Mouse (Mus musculus) small intestine, adult 2 months (tissue): ENCODE data around the gene Pcgf5. TPM values are rescaled to one million over a fixed set of nuclear protein-coding genes. Genes with fewer than 3 reads are reported as not detected.
"Not testable (repeated sequence)": the region's sequence is repeated elsewhere in the genome, so short reads cannot be mapped to it uniquely, and the experiment has no call there.

ENCODE experiments used
- H3K27ac ChIP-seq: fragments of 200-500 bp; 2 replicates; pipeline ENCODE4 v1.5.1; 2012; ENCODE audit warnings: low read depth, low read length, control low read depth, inconsistent platforms; ENCODE audit not compliant: insufficient read depth
- H3K27me3 ChIP-seq: fragments of 200-500 bp; 2 replicates; pipeline ENCODE4 v1.6.1; 2012; ENCODE audit warnings: mild to moderate bottlenecking, moderate library complexity, low read length, inconsistent platforms; ENCODE audit not compliant: control insufficient read depth, insufficient read depth
- H3K36me3 ChIP-seq: fragments of 200-500 bp; 2 replicates; pipeline ENCODE4 v1.6.1; 2012; ENCODE audit warnings: mild to moderate bottlenecking, low read length, control low read depth, inconsistent platforms; ENCODE audit not compliant: control insufficient read depth, insufficient read depth
- H3K4me1 ChIP-seq: fragments of 200-500 bp; 2 replicates; pipeline ENCODE4 v1.6.1; 2012; ENCODE audit warnings: low read length, inconsistent platforms, mixed read lengths; ENCODE audit not compliant: control insufficient read depth, insufficient read depth, insufficient read length
- H3K4me3 ChIP-seq: fragments of 200-500 bp; 2 replicates; pipeline ENCODE4 v1.5.1; 2012; ENCODE audit warnings: low read depth, mild to moderate bottlenecking, control low read depth, inconsistent platforms, low read length, moderate library complexity
- CTCF ChIP-seq: fragments of 200-500 bp; IDR thresholded peaks from 2 replicates; pipeline ENCODE4 v1.5.1; 2012; ENCODE audit warnings: low read depth, mild to moderate bottlenecking, control low read depth, inconsistent platforms, low read length, moderate library complexity, mixed read lengths; ENCODE audit not compliant: insufficient replicate concordance, insufficient read length; ENCODE audit errors: extremely low read depth
- POLR2A ChIP-seq: fragments of 200-500 bp; IDR thresholded peaks from 2 replicates; pipeline ENCODE4 v1.6.1; 2012; ENCODE audit warnings: low read depth, mild to moderate bottlenecking, control low read depth, inconsistent platforms, low read length, moderate library complexity
- WGBS: fragments of 180-500 bp; shearing (Covaris S2); methylation state at CpG from one replicate; pipeline ENCODE4 v1.1.7; 2018; 5-methylcytosine and 5-hydroxymethylcytosine counted together
- polyA plus RNA-seq: library from polyadenylated mRNA; depleted of rRNA; stranded (reverse); fragments of >200 nt; gene quantifications from 2 replicates; pipeline ENCODE4 v1.2.3, GENCODE M21; 2012

Pcgf5 gene
- polyA plus RNA-seq, 1 experiment: 6.4 TPM

GRCm38 (mm10) chr19:36451731-36452130 is 103.6 kb downstream of the Pcgf5 start:
- WGBS: 54% methylated on average over 5 of the region's 5 CpGs

GRCm38 (mm10) chr19:36452210-36452609 is 104.1 kb downstream of the Pcgf5 start:
- H3K36me3 ChIP-seq: peaks cover 22% of the 10 kb centered on the region
- H3K27ac ChIP-seq, H3K4me1 ChIP-seq, H3K4me3 ChIP-seq, H3K27me3 ChIP-seq: not testable (repeated sequence)
- WGBS: 79% methylated on average over 3 of the region's 3 CpGs

More at GRCm38 (mm10) chr19:36451731-36452130, 103.6 kb downstream of the Pcgf5 start:
- no peaks in the 10 kb centered on the region for H3K4me1 ChIP-seq
- no peaks in the 10 kb centered on the region for H3K27me3 ChIP-seq
- H3K36me3 ChIP-seq: peaks cover 21% of the 10 kb centered on the region
- H3K27ac ChIP-seq: no peak overlapping the region
- no peak overlapping the region for H3K4me3 ChIP-seq
- TF ChIP-seq CTCF (no peak), POLR2A (no peak)

DNA sequence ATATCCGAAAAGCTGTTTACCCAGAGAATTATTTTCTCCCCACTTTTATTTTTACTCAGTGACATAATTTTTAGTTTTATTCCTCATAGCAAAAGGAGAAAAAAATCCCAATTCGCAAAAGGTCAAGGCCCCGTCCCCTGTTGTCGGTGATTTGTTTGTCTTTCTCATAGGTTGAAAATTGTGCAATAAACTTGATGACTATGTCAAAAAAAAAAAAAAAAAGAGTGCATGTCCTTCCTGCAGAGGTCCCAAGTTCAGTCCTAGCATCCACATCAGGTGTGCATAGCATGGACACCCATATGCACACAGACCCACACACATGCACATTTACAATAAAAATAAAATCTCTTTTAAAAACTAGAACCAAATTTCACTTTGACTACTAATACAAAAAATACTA is 105.3 kb downstream of the Pcgf5 start:
- Histone ChIP-seq H3K4me1 (no peaks in the 10 kb centered on the region), H3K27me3 (no peaks in the 10 kb centered on the region), H3K36me3 (peaks cover 19% of the 10 kb centered on the region), H3K4me3 (no peak overlapping the region), H3K27ac (no peak overlapping the region)
- WGBS: 74% methylated on average over 4 of the region's 4 CpGs
- TF ChIP-seq CTCF: no peak
- TF ChIP-seq POLR2A: no peak

GRCm38 (mm10) chr19:36470106-36470505 is 122.0 kb downstream of the Pcgf5 start:
- no peak overlapping the region for H3K4me3 ChIP-seq
- 16% methylated on average over 6 of the region's 6 CpGs for WGBS
- TF ChIP-seq CTCF (peak; percentile 65; the same call in 1 of the 2 replicates), POLR2A (no peak)
- H3K4me1 ChIP-seq: no peaks in the 10 kb centered on the region
- H3K36me3 ChIP-seq: no peaks in the 10 kb centered on the region
- no peaks in the 10 kb centered on the region for H3K27me3 ChIP-seq
- no peak overlapping the region for H3K27ac ChIP-seq

DNA sequence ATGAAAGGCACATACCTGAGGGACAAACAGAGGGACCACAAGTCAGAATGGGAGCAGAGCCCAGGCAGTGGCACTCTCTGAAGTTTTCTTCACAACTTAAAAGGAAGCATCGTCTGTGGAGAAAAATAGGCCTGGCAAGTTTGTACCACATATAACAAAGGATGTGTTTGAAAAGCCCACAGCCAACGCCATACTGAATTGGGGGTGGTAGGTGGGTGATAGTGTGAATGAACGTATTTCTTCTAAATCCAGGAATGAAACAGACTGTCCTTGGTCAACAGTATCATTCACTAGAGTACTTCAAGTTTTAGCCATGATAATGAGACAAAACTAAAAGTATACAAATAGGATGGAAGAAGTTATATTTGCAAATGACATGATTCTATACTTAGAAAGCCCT is 123.2 kb downstream of the Pcgf5 start:
- no peaks in the 10 kb centered on the region for H3K4me1 ChIP-seq
- TF ChIP-seq CTCF: no peak
- TF ChIP-seq POLR2A: no peak
- H3K27ac ChIP-seq: no peak overlapping the region
- no peak overlapping the region for H3K4me3 ChIP-seq
- WGBS: 90% methylated on average over 3 of the region's 3 CpGs
- H3K36me3 ChIP-seq: no peaks in the 10 kb centered on the region
- no peaks in the 10 kb centered on the region for H3K27me3 ChIP-seq

- H3K36me3 ChIP-seq: no peaks in the 10 kb centered on the region
- H3K27ac ChIP-seq: no peak overlapping the region
- 60% methylated on average over 4 of the region's 4 CpGs for WGBS
- H3K4me1 ChIP-seq: no peaks in the 10 kb centered on the region
- no peak overlapping the region for H3K4me3 ChIP-seq
- TF ChIP-seq CTCF (no peak), POLR2A (no peak)
- H3K27me3 ChIP-seq: no peaks in the 10 kb centered on the region
Measured at GRCm38 (mm10) chr19:36476596-36476995, 128.5 kb downstream of the Pcgf5 start.

DNA sequence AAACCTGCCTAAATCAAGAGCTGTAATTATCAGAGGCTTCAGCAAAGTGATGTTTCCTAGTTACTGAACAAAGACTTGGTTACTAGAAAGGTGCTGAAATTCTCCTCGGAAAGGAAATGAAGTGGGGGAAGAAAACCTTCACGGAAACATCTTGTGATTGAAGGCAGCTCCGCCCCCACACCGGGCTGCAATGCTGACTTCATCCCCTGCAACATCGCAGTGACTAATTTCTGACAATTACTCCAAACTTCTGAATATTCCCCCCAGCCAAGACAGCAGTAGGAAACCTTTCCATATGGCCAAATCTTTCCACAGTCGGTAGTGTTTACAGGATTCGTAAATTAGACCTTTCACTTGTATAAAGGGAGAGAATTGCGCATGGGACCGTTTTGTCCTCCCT is 129.0 kb downstream of the Pcgf5 start:
- Histone ChIP-seq H3K27me3 (no peaks in the 10 kb centered on the region), H3K4me1 (no peaks in the 10 kb centered on the region), H3K4me3 (no peak overlapping the region), H3K27ac (no peak overlapping the region), H3K36me3 (no peaks in the 10 kb centered on the region)
- TF ChIP-seq POLR2A (no peak), CTCF (no peak)
- 46% methylated on average over 9 of the region's 9 CpGs for WGBS

GRCm38 (mm10) chr19:36477684-36478083 is 129.6 kb downstream of the Pcgf5 start:
- no peak overlapping the region for H3K27ac ChIP-seq
- no peaks in the 10 kb centered on the region for H3K4me1 ChIP-seq
- no peaks in the 10 kb centered on the region for H3K36me3 ChIP-seq
- TF ChIP-seq CTCF: no peak
- TF ChIP-seq POLR2A: no peak
- 72% methylated on average over 5 of the region's 5 CpGs for WGBS
- no peak overlapping the region for H3K4me3 ChIP-seq
- H3K27me3 ChIP-seq: no peaks in the 10 kb centered on the region
